Mouse (Mus musculus) intestine, embryonic 14.5 days (tissue): ENCODE data around the gene Ift172. TPM values are rescaled to one million over a fixed set of nuclear protein-coding genes. Genes with fewer than 3 reads are reported as not detected.

ENCODE experiments used
- ATAC-seq: fragments of 200-750 bp; cut with Nextera tagmentation; replicated peaks from 2 replicates; pipeline ENCODE4 v1.8.0; 2017; ENCODE audit warnings: low read depth, moderate number of reproducible peaks, moderate TSS enrichment, moderate library complexity; ENCODE audit not compliant: low FRiP score, low TSS enrichment
- DNase-seq: peaks from one replicate; pipeline ENCODE4 v3.0.0-alpha.2; 2018; ENCODE audit warnings: low spot score
- H3K27ac ChIP-seq: fragments of 300-500 bp; sonication (generic); 2 replicates; pipeline ENCODE4 v1.5.1; 2014; ENCODE audit warnings: low read depth, mild to moderate bottlenecking, control low read depth
- H3K27me3 ChIP-seq: fragments of 300-500 bp; sonication (generic); replicated peaks from 2 replicates; pipeline ENCODE4 v1.6.1; 2014; ENCODE audit warnings: low read length, control low read depth; ENCODE audit not compliant: control insufficient read depth, insufficient read depth
- H3K36me3 ChIP-seq: fragments of 300-500 bp; sonication (generic); 2 replicates; pipeline ENCODE4 v1.6.1; 2014; ENCODE audit warnings: low read length, control low read depth; ENCODE audit not compliant: control insufficient read depth, insufficient read depth
- H3K4me1 ChIP-seq: fragments of 300-500 bp; sonication (generic); replicated peaks from 2 replicates; pipeline ENCODE4 v1.6.1; 2014; ENCODE audit warnings: low read length, control low read depth, mixed read lengths; ENCODE audit not compliant: control insufficient read depth, insufficient read depth
- H3K4me2 ChIP-seq: fragments of 300-500 bp; sonication (generic); 2 replicates; pipeline ENCODE4 v1.6.1; 2014; ENCODE audit warnings: low read length
- H3K4me3 ChIP-seq: fragments of 300-500 bp; sonication (generic); 2 replicates; pipeline ENCODE4 v1.5.1; 2014; ENCODE audit warnings: low read depth, low read length, control low read depth, mixed read lengths
- H3K9ac ChIP-seq: fragments of 300-500 bp; sonication (generic); 2 replicates; pipeline ENCODE4 v1.6.1; 2014; ENCODE audit warnings: mild to moderate bottlenecking, low read length
- H3K9me3 ChIP-seq: fragments of 300-500 bp; sonication (generic); 2 replicates; pipeline ENCODE4 v1.6.1; 2016; ENCODE audit warnings: low read length, control low read depth; ENCODE audit not compliant: control insufficient read depth
- WGBS: fragments of 180-500 bp; shearing (Covaris S2); extraction: QIAGEN DNeasy Blood & Tissue Kit; methylation state at CpG from one replicate; pipeline ENCODE4 v1.1.7; 2014; 5-methylcytosine and 5-hydroxymethylcytosine counted together
- polyA plus RNA-seq: library from polyadenylated mRNA; unstranded; fragments of >200 nt; fragmentation: Nextera tagmentation; extraction: Ambion mirVana; gene quantifications from 2 replicates; pipeline ENCODE4 v1.2.1, GENCODE M21; 2014

Ift172 gene
- polyA plus RNA-seq, 1 experiment from 2014 or later, result 30.6 TPM

- WGBS, result 77% methylated on average over 1 of the region's 1 CpGs
- no peak for ATAC-seq
- Histone ChIP-seq H3K9me3 (no peaks in the 10 kb centered on the region), H3K4me3 (no peak overlapping the region), H3K27ac (no peak overlapping the region), H3K36me3 (no peaks in the 10 kb centered on the region), H3K4me1 (no peaks in the 10 kb centered on the region), H3K4me2 (no peak overlapping the region), H3K27me3 (no peaks in the 10 kb centered on the region), H3K9ac (no peak overlapping the region)
- no peak for DNase-seq
These were observed 64.3 kb downstream of the Ift172 start for GRCm38 (mm10) chr5:31226641-31227040.

GRCm38 (mm10) chr5:31222696-31223095, 68.2 kb downstream of the Ift172 start:
- H3K27ac ChIP-seq, result no peak overlapping the region
- H3K27me3 ChIP-seq, result no peaks in the 10 kb centered on the region
- no peak overlapping the region for H3K4me2 ChIP-seq
- H3K4me3 ChIP-seq, result no peak overlapping the region
- DNase-seq (no peak), ATAC-seq (no peak)
- H3K4me1 ChIP-seq, result peaks cover 6% of the 10 kb centered on the region; the same call in 1 of the 2 replicates
- H3K9me3 ChIP-seq, result no peaks in the 10 kb centered on the region
- H3K9ac ChIP-seq, result no peak overlapping the region
- no peaks in the 10 kb centered on the region for H3K36me3 ChIP-seq
- WGBS, result 97% methylated on average over 9 of the region's 9 CpGs

- Histone ChIP-seq H3K4me2 (peak overlapping the region; percentile 85), H3K4me3 (peak overlapping the region; percentile 98), H3K27me3 (no peaks in the 10 kb centered on the region), H3K27ac (peak overlapping the region; percentile 94), H3K4me1 (peaks cover 6% of the 10 kb centered on the region; the same call in 1 of the 2 replicates), H3K36me3 (no peaks in the 10 kb centered on the region), H3K9me3 (no peaks in the 10 kb centered on the region), H3K9ac (peak overlapping the region; percentile 93)
- ATAC-seq (0 out of 2 replicates have a peak, but pooled peaks have one; percentile 3), DNase-seq (no peak)
- 15% methylated on average over 11 of the region's 11 CpGs for WGBS
These were observed 69.5 kb downstream of the Ift172 start for GRCm38 (mm10) chr5:31221304-31221945.

- WGBS, result under 1% methylated on average over 56 of the region's 70 CpGs
- Histone ChIP-seq H3K27me3 (no peaks in the 10 kb centered on the region), H3K36me3 (no peaks in the 10 kb centered on the region), H3K4me3 (peak within 1 kb of the TSS; percentile 98), H3K9me3 (no peaks in the 10 kb centered on the region), H3K9ac (peak within 1 kb of the TSS; percentile 93), H3K4me1 (peaks cover 6% of the 10 kb centered on the region; the same call in 1 of the 2 replicates), H3K4me2 (peak within 1 kb of the TSS; percentile 85), H3K27ac (peak within 1 kb of the TSS; percentile 94)
- peak; percentile 99 for DNase-seq
- peak; percentile 95 for ATAC-seq
These were observed 70.2 kb downstream of the Ift172 start, which contains the start of gene Ppm1g for GRCm38 (mm10) chr5:31220448-31221303. Gene Ppm1g, minus strand, starts transcription at chr5:31220687.

- peak overlapping the region; percentile 94 for H3K27ac ChIP-seq
- peak; percentile 86 for DNase-seq
- peak; percentile 67 for ATAC-seq
- H3K9me3 ChIP-seq, result no peaks in the 10 kb centered on the region
- peak overlapping the region; percentile 98 for H3K4me3 ChIP-seq
- H3K4me1 ChIP-seq, result peaks cover 6% of the 10 kb centered on the region; the same call in 1 of the 2 replicates
- H3K27me3 ChIP-seq, result no peaks in the 10 kb centered on the region
- H3K36me3 ChIP-seq, result no peaks in the 10 kb centered on the region
- peak overlapping the region; percentile 93 for H3K9ac ChIP-seq
- under 1% methylated on average over 40 of the region's 40 CpGs for WGBS
- peak overlapping the region; percentile 85 for H3K4me2 ChIP-seq
These were observed 70.9 kb downstream of the Ift172 start for GRCm38 (mm10) chr5:31219911-31220447.

DNA sequence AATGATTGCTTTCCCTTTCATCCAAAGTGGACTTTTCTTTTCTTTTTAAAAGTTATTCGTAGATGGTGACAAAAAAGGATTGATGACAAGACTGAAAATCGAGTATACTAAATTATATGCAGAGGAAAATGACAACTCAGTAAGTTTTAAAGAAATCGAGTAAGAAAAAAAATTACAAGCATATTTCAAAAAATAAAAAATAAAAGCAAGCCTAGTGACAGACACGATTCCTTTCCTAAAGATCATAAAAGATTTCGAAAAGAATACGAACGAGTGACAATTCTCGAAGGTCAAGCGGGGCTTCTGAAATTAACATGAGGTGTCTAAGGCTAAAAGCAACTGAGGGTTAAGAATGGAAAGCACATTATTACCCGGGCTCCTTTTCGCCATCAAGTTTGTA, 71.4 kb downstream of the Ift172 start:
- Histone ChIP-seq H3K36me3 (no peaks in the 10 kb centered on the region), H3K4me2 (peak overlapping the region; percentile 85), H3K27ac (no peak overlapping the region), H3K4me1 (peaks cover 6% of the 10 kb centered on the region; the same call in 1 of the 2 replicates), H3K9ac (peak overlapping the region; percentile 93), H3K4me3 (peak overlapping the region; percentile 98), H3K9me3 (no peaks in the 10 kb centered on the region), H3K27me3 (no peaks in the 10 kb centered on the region)
- DNase-seq, result no peak
- WGBS, result 2% methylated on average over 11 of the region's 11 CpGs
- ATAC-seq, result no peak

- Histone ChIP-seq H3K4me2 (peak overlapping the region; percentile 85), H3K9ac (peak overlapping the region; percentile 13; the same call in 1 of the 2 replicates), H3K9me3 (no peaks in the 10 kb centered on the region), H3K27me3 (no peaks in the 10 kb centered on the region), H3K4me3 (peak overlapping the region; percentile 98), H3K36me3 (no peaks in the 10 kb centered on the region), H3K27ac (no peak overlapping the region), H3K4me1 (peaks cover 6% of the 10 kb centered on the region; the same call in 1 of the 2 replicates)
- no peak for ATAC-seq
- DNase-seq, result no peak
- 0% methylated on average over 2 of the region's 2 CpGs for WGBS
These were observed 71.8 kb downstream of the Ift172 start for GRCm38 (mm10) chr5:31219070-31219469.

DNA sequence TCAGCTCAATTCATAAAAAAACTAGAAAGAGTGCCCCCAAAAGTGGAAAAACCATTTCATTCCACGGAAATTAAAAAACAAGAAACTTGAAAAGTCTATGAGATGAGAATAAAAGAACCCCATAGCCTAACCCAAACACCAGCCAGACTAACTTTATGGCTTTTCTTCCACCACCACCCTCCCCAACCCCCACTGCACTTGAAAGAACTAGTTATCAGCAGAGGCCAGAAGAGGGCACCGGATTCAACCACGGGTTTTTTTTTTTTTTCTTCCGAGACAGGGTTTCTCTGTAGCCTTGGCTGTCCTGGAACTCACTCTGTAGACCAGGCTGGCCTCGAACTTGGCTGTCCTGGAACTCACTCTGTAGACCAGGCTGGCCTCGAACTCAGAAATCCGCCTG, 72.6 kb downstream of the Ift172 start:
- H3K9me3 ChIP-seq, result no peaks in the 10 kb centered on the region
- H3K4me2 ChIP-seq, result no peak overlapping the region
- H3K4me3 ChIP-seq, result no peak overlapping the region
- DNase-seq (no peak), ATAC-seq (no peak)
- peaks cover 6% of the 10 kb centered on the region; the same call in 1 of the 2 replicates for H3K4me1 ChIP-seq
- no peak overlapping the region for H3K27ac ChIP-seq
- H3K27me3 ChIP-seq, result no peaks in the 10 kb centered on the region
- WGBS, result 44% methylated on average over 6 of the region's 7 CpGs
- H3K36me3 ChIP-seq, result no peaks in the 10 kb centered on the region
- no peak overlapping the region for H3K9ac ChIP-seq
